In genomic region chr12:110768562-110768961, GRCm38 (mm10) we compare ENCODE assay signal across 20 mouse cellular contexts.
"Had no signal": no experiment of that assay in that cellular context is flagged by ENCODE, and none has a peak within 500 bp of the region (broad histone marks: within the 10 kb centered on the region; RNA-seq: fewer than 3 reads in every experiment).

No protein-coding gene starts in this region.

- H3K9me3 ChIP-seq: limb, embryonic 12.5 days; limb, embryonic 15.5 days; midbrain, embryonic 12.5 days; neural tube, embryonic 12.5 days; neural tube, embryonic 15.5 days had no signal

- DNase-seq: kidney, adult 8-10 months; kidney, postnatal 14 days; left cerebral cortex, postnatal 4 days; liver, postnatal 0 days; lung, embryonic 14.5 days; right cerebral cortex, adult 18-20 months; right cerebral cortex, postnatal 14 days; right cerebral cortex, postnatal 4 days; thymus, adult 2 months; thymus, postnatal 14 days had no signal

- ATAC-seq: liver, postnatal 0 days; lung, postnatal 0 days had no signal

- H3K9ac ChIP-seq: limb, embryonic 12.5 days; limb, embryonic 15.5 days; liver, embryonic 14.5 days; liver, postnatal 0 days; lung, embryonic 14.5 days; midbrain, embryonic 12.5 days; neural tube, embryonic 12.5 days; neural tube, embryonic 15.5 days had no signal

- H3K36me3 ChIP-seq: limb, embryonic 12.5 days; limb, embryonic 15.5 days; midbrain, embryonic 12.5 days; neural tube, embryonic 12.5 days; neural tube, embryonic 15.5 days had no signal

- H3K27ac ChIP-seq: limb, embryonic 12.5 days; limb, embryonic 15.5 days; liver, embryonic 14.5 days; macrophage; midbrain, embryonic 12.5 days; neural tube, embryonic 12.5 days; stomach, postnatal 0 days had no signal

- H3K27me3 ChIP-seq: limb, embryonic 12.5 days; limb, embryonic 15.5 days; midbrain, embryonic 12.5 days; neural tube, embryonic 12.5 days; neural tube, embryonic 15.5 days had no signal

- H3K4me1 ChIP-seq: midbrain, embryonic 12.5 days had no signal

- H3K4me3 ChIP-seq: limb, embryonic 12.5 days; limb, embryonic 15.5 days; midbrain, embryonic 12.5 days; neural tube, embryonic 12.5 days; neural tube, embryonic 15.5 days had no signal

- H3K4me2 ChIP-seq: limb, embryonic 12.5 days; limb, embryonic 15.5 days; liver, embryonic 11.5 days; lung, embryonic 14.5 days; midbrain, embryonic 12.5 days; neural tube, embryonic 12.5 days; neural tube, embryonic 15.5 days had no signal
